Mouse (Mus musculus): Measurements from ENCODE around the gene Mettl14. TPM values are rescaled to one million over a fixed set of nuclear protein-coding genes. Genes with fewer than 3 reads are reported as not detected.
"Not testable (repeated sequence)": the region's sequence is repeated elsewhere in the genome, so short reads cannot be mapped to it uniquely, and the experiment has no call there.

Mettl14 gene
- polyA plus RNA-seq, 1 experiment from 2014 or later: 23.5 TPM

DNA sequence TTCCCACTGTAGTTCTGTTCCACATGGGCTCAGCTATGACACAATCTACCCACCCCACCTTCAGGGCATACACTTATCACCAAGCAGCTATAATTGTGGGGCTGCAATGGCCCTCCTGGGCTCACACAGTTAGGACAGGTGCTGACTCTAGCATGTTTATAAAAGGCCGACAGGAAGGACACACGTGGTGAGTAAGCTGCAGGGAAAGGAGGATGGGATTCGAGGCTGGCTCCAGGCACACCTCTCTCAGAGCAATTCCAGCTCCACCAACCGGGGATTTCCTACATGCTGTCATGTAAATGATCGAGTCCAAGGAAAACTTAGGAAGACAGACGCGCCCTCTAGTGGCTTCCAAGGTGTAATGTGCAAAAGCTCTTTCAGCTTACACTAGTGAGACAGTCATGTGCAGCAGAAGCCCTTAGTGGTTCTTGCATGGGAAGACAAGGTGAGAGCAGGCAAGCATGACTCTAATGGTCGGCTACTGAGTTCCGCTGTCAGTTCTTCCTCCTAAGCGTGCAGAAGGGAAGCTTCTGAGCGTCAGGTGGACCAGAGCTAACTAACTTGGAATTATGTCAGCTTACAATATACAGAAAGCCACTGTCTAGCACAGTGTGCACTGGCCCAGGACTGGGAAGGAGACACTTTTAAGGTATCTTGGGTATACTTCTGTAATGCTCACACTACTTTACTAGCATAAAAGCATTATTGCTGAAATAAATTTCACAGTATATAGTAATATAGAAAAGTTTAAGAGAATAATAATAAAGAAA lies 14.0 kb downstream of the Mettl14 start:
- WGBS: 24% methylated on average over 11 of the region's 11 CpGs
- Histone ChIP-seq H3K36me3 (ENCODE audit: control insufficient read depth, insufficient read depth) (peaks cover 27% of the 10 kb centered on the region), H3K9ac (ENCODE audit: low read length) (no peak overlapping the region), H3K4me1 (ENCODE audit: control insufficient read depth, insufficient read depth, low read length) (no peaks in the 10 kb centered on the region), H3K9me3 (replicated peaks; ENCODE audit: control insufficient read depth, low read length) (no peaks in the 10 kb centered on the region), H3K4me2 (ENCODE audit: low read depth, low read length) (no peak overlapping the region), H3K27ac (ENCODE audit: low read length) (no peak overlapping the region), H3K4me3 (ENCODE audit: low read length) (no peak overlapping the region), H3K27me3 (ENCODE audit: control insufficient read depth, insufficient read depth, low read length) (no peaks in the 10 kb centered on the region)
- peak; percentile 55 for ATAC-seq (replicated peaks; ENCODE audit: extremely low read depth, insufficient read depth, low FRiP score)

DNA sequence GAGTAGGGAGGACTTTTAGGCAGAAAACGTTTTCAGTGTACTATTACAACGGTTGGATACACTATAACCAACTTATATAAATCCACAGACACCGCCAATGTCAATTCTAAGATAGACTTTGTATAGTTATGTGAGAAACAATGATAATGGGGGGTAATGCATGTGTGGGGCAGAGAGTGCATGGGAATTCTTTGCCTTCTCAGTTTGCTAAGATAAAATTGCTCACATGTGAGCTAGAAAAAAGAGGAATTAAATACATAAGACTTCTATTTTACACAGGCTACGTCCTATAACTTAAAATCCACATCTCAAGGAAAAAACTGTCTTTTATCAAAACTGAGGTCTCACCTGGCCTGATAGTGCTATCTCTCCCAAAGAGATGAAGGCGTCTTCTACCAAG lies 15.0 kb downstream of the Mettl14 start:
- no peaks in the 10 kb centered on the region for H3K4me1 ChIP-seq (ENCODE audit: control insufficient read depth, insufficient read depth, low read length)
- H3K27me3 ChIP-seq (ENCODE audit: control insufficient read depth, insufficient read depth, low read length): no peaks in the 10 kb centered on the region
- no peaks in the 10 kb centered on the region for H3K9me3 ChIP-seq (replicated peaks; ENCODE audit: control insufficient read depth, low read length)
- ATAC-seq (replicated peaks; ENCODE audit: extremely low read depth, insufficient read depth, low FRiP score): no peak
- H3K4me2 ChIP-seq (ENCODE audit: low read depth, low read length): no peak overlapping the region
- WGBS: 93% methylated on average over 5 of the region's 5 CpGs
- H3K36me3 ChIP-seq (ENCODE audit: control insufficient read depth, insufficient read depth): peaks cover 32% of the 10 kb centered on the region
- H3K4me3 ChIP-seq (ENCODE audit: low read length): no peak overlapping the region
- no peak overlapping the region for H3K27ac ChIP-seq (ENCODE audit: low read length)
- H3K9ac ChIP-seq (ENCODE audit: low read length): no peak overlapping the region

DNA sequence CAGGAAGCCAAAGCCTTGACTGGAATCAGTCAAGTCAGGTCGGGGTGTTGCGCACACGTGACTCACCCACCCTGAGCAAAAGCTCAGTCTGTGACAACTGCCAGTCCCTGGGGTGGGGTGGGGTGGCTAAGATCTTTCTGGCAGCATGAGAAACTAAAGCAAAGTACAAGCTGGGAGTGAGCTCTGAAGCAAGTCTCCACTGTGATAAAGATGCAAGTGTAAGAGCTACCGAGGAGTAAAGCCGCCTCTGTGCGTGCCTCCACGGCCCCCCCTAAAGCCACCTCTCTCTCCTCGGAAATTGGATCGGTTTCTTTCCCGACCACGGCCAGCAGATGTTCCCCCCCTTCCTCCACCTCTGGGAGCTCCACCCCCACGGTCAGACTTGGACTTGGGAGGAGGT lies 16.7 kb downstream of the Mettl14 start:
- ATAC-seq (replicated peaks; ENCODE audit: extremely low read depth, insufficient read depth, low FRiP score): no peak
- peaks cover 31% of the 10 kb centered on the region for H3K36me3 ChIP-seq (ENCODE audit: control insufficient read depth, insufficient read depth)
- 76% methylated on average over 12 of the region's 12 CpGs for WGBS

DNA sequence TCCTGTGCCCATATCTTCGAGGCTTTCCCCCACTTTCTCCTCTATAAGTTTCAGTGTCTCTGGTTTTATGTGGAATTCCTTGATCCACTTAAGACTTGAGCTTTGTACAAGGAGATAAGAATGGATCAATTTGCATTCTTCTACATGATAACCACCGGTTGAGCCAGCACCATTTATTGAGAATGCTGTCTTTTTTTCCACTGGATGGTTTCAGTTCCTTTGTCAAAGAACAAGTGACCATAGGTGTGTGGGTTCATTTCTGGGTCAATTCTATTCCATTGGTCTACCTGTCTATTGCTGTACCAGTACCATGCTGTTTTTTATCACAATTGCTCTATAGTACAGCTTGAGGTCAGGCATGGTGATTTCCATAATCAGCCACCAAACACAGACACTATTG lies 19.1 kb downstream of the Mettl14 start:
- not testable (repeated sequence) for H3K9ac ChIP-seq (ENCODE audit: low read length); ATAC-seq (replicated peaks; ENCODE audit: extremely low read depth, insufficient read depth, low FRiP score); H3K9me3 ChIP-seq (replicated peaks; ENCODE audit: control insufficient read depth, low read length); H3K27me3 ChIP-seq (ENCODE audit: control insufficient read depth, insufficient read depth, low read length); H3K4me2 ChIP-seq (ENCODE audit: low read depth, low read length); H3K4me1 ChIP-seq (ENCODE audit: control insufficient read depth, insufficient read depth, low read length); H3K4me3 ChIP-seq (ENCODE audit: low read length); H3K27ac ChIP-seq (ENCODE audit: low read length)
- H3K36me3 ChIP-seq (ENCODE audit: control insufficient read depth, insufficient read depth): peaks cover 50% of the 10 kb centered on the region
- WGBS: 75% methylated on average over 2 of the region's 2 CpGs

More for the DNA sequence above, 16.7 kb downstream of the Mettl14 start:
- Histone ChIP-seq H3K9me3 (replicated peaks; ENCODE audit: control insufficient read depth, low read length) (no peaks in the 10 kb centered on the region), H3K9ac (ENCODE audit: low read length) (no peak overlapping the region), H3K27ac (ENCODE audit: low read length) (no peak overlapping the region), H3K4me1 (ENCODE audit: control insufficient read depth, insufficient read depth, low read length) (no peaks in the 10 kb centered on the region), H3K4me2 (ENCODE audit: low read depth, low read length) (no peak overlapping the region), H3K4me3 (ENCODE audit: low read length) (no peak overlapping the region), H3K27me3 (ENCODE audit: control insufficient read depth, insufficient read depth, low read length) (no peaks in the 10 kb centered on the region)

DNA sequence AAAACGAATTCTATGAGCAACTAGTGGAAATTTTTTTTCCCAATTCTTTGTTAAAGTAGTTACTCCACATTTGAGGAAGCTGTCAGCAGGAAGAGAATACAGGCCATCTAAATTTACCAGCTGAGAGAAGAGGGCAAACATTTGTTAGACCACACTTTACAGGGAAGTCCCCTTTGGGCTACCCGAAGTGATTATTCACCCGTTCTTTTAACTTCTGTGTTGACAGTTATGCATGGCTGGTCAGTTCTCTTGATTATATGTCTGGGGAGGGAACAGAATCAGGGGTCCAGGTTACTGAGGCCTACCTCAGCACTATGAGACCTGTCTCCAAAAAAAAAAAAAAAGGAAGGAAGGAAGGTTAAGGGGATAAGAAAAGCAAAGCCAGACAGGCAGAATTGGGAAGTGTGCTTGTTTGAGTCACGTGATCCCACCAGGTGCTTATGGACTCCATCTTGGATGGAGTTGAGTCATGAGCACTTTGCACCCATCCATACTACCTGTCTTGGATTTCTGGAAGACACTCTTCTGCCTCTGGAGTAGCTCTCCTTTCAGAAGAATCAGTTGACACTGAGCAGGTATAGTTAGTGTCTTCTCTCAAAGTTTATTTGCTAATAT lies 29.4 kb downstream of the Mettl14 start:
- H3K36me3 ChIP-seq (ENCODE audit: control insufficient read depth, insufficient read depth): peaks cover 59% of the 10 kb centered on the region
- H3K4me2 ChIP-seq (ENCODE audit: low read depth, low read length): no peak overlapping the region
- H3K4me3 ChIP-seq (ENCODE audit: low read length): no peak overlapping the region
- 57% methylated on average over 4 of the region's 4 CpGs for WGBS
- H3K4me1 ChIP-seq (ENCODE audit: control insufficient read depth, insufficient read depth, low read length): peaks cover 25% of the 10 kb centered on the region
- ATAC-seq (replicated peaks; ENCODE audit: extremely low read depth, insufficient read depth, low FRiP score): no peak
- H3K27me3 ChIP-seq (ENCODE audit: control insufficient read depth, insufficient read depth, low read length): no peaks in the 10 kb centered on the region
- no peak overlapping the region for H3K9ac ChIP-seq (ENCODE audit: low read length)
- H3K27ac ChIP-seq (ENCODE audit: low read length): no peak overlapping the region
- no peaks in the 10 kb centered on the region for H3K9me3 ChIP-seq (replicated peaks; ENCODE audit: control insufficient read depth, low read length)

DNA sequence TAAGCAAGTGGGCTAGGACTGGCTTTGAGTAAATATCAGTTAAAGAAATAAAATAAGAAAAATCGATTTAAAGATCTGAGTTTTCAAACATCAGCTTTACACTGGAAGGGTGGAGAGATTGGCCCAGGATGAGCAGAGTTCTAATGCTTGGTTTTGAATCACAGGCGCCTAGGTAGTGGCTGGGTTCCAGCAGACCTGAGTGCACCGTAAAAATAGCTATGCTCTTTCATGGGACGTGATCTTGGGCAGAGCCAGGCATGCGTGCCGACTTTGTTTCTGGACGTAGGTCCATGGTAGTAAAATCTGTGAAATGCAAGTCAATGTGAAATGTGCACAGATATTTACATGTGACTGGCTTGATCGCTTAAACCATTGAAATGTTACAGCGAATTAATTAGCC lies 31.5 kb downstream of the Mettl14 start:
- peaks cover 64% of the 10 kb centered on the region for H3K36me3 ChIP-seq (ENCODE audit: control insufficient read depth, insufficient read depth)
- peak; percentile 69 for ATAC-seq (replicated peaks; ENCODE audit: extremely low read depth, insufficient read depth, low FRiP score)
- no peaks in the 10 kb centered on the region for H3K27me3 ChIP-seq (ENCODE audit: control insufficient read depth, insufficient read depth, low read length)
- H3K4me2 ChIP-seq (ENCODE audit: low read depth, low read length): no peak overlapping the region
- peak overlapping the region; percentile 41; the same call in 1 of the 2 replicates for H3K9ac ChIP-seq (ENCODE audit: low read length)
- WGBS: 58% methylated on average over 9 of the region's 9 CpGs
- peaks cover 26% of the 10 kb centered on the region for H3K4me1 ChIP-seq (ENCODE audit: control insufficient read depth, insufficient read depth, low read length)
- H3K9me3 ChIP-seq (replicated peaks; ENCODE audit: control insufficient read depth, low read length): no peaks in the 10 kb centered on the region
- no peak overlapping the region for H3K4me3 ChIP-seq (ENCODE audit: low read length)
- peak overlapping the region; percentile 86 for H3K27ac ChIP-seq (ENCODE audit: low read length)

DNA sequence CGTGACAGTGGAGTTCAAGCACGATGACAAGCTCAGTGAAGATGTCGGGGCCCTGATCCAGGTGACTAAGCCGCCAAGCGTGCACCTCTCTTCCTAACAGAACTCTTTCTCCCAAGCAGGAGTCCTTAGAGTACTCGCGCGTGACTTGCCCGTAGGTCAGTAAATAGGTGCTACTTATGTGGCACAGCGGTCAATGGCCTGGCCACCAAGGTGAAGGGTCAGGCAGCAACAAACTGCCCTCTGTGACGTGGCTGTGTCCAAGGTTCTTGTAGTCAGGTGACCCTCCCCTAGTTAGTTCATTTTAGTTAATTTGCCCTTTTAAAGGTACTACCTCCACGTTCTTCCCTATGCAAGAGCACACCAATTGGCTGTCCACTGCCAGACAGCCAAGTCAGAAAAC lies 32.2 kb downstream of the Mettl14 start:
- H3K27me3 ChIP-seq (ENCODE audit: control insufficient read depth, insufficient read depth, low read length): no peaks in the 10 kb centered on the region
- H3K27ac ChIP-seq (ENCODE audit: low read length): no peak overlapping the region
- peaks cover 26% of the 10 kb centered on the region for H3K4me1 ChIP-seq (ENCODE audit: control insufficient read depth, insufficient read depth, low read length)
- ATAC-seq (replicated peaks; ENCODE audit: extremely low read depth, insufficient read depth, low FRiP score): no peak
- no peak overlapping the region for H3K4me2 ChIP-seq (ENCODE audit: low read depth, low read length)
- H3K36me3 ChIP-seq (ENCODE audit: control insufficient read depth, insufficient read depth): peaks cover 57% of the 10 kb centered on the region
- no peak overlapping the region; the same call in 1 of the 2 replicates for H3K9ac ChIP-seq (ENCODE audit: low read length)
- no peak overlapping the region for H3K4me3 ChIP-seq (ENCODE audit: low read length)
- H3K9me3 ChIP-seq (replicated peaks; ENCODE audit: control insufficient read depth, low read length): no peaks in the 10 kb centered on the region
- 92% methylated on average over 12 of the region's 12 CpGs for WGBS

DNA sequence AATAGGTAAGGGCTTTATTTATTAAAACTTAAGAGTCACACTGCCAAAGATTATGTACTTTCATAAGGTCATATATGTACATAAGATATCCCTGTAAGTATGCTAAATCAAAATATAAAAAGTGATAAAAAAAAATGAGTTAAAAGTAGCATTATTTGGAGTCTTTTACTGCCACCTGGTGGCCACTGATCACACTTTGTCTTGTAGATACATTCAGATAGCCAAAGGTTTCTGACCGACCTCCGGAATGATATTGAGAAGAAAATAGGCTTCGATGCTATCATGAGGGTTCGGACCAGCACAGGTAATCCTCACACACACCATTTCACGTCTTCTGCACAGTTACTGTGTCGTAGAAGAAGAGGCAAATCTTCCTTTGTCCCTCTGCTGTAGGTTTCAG lies 32.7 kb downstream of the Mettl14 start:
- H3K27me3 ChIP-seq (ENCODE audit: control insufficient read depth, insufficient read depth, low read length): no peaks in the 10 kb centered on the region
- H3K9me3 ChIP-seq (replicated peaks; ENCODE audit: control insufficient read depth, low read length): no peaks in the 10 kb centered on the region
- H3K4me1 ChIP-seq (ENCODE audit: control insufficient read depth, insufficient read depth, low read length): peaks cover 24% of the 10 kb centered on the region
- no peak overlapping the region for H3K27ac ChIP-seq (ENCODE audit: low read length)
- no peak overlapping the region for H3K9ac ChIP-seq (ENCODE audit: low read length)
- H3K36me3 ChIP-seq (ENCODE audit: control insufficient read depth, insufficient read depth): peaks cover 53% of the 10 kb centered on the region
- H3K4me2 ChIP-seq (ENCODE audit: low read depth, low read length): no peak overlapping the region
- 58% methylated on average over 6 of the region's 6 CpGs for WGBS
- ATAC-seq (replicated peaks; ENCODE audit: extremely low read depth, insufficient read depth, low FRiP score): no peak
- H3K4me3 ChIP-seq (ENCODE audit: low read length): no peak overlapping the region

DNA sequence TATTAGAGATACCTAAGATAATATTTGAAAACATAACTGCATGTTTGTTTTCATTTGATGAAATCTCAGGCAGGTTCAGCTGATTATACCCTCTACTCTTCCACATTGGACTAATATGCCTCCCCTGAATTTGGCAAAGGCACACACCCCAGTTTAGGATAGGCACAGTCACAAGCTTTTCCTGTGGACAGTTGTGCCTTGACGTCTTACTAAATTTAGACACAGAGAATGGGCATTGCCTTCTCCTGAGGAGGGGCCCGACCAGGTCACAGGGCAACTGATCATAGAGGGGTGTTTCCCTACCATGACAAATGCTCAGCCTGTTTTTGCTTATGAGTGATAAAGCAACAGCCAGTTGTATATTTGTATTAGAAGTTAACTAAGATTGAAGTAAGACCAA lies 34.4 kb downstream of the Mettl14 start:
- Histone ChIP-seq H3K27ac (ENCODE audit: low read length) (no peak overlapping the region), H3K4me2 (ENCODE audit: low read depth, low read length) (no peak overlapping the region), H3K36me3 (ENCODE audit: control insufficient read depth, insufficient read depth) (peaks cover 42% of the 10 kb centered on the region), H3K4me1 (ENCODE audit: control insufficient read depth, insufficient read depth, low read length) (peaks cover 20% of the 10 kb centered on the region), H3K4me3 (ENCODE audit: low read length) (no peak overlapping the region), H3K9me3 (replicated peaks; ENCODE audit: control insufficient read depth, low read length) (peaks cover under 1% of the 10 kb centered on the region; the same call in 1 of the 2 replicates), H3K27me3 (ENCODE audit: control insufficient read depth, insufficient read depth, low read length) (no peaks in the 10 kb centered on the region), H3K9ac (ENCODE audit: low read length) (no peak overlapping the region)
- ATAC-seq (replicated peaks; ENCODE audit: extremely low read depth, insufficient read depth, low FRiP score): no peak
- 35% methylated on average over 2 of the region's 2 CpGs for WGBS
